Mouse (Mus musculus) layer of hippocampus, adult 8-10 months (tissue): ENCODE measurements around the gene Foxi2. TPM values are rescaled to one million over a fixed set of nuclear protein-coding genes. Genes with fewer than 3 reads are reported as not detected.

Source experiments
- DNase-seq, 2 experiments: peaks; one replicate each; pipeline ENCODE4 v3.0.0; 2022; ENCODE audit warnings: low spot score in 2 of 2
- total RNA-seq, 4 experiments: library from RNA; stranded (reverse); gene quantifications; 2 replicates each; pipeline ENCODE4 v1.2.4; 2022

Foxi2 gene
- total RNA-seq: not detected

- DNase-seq: no peak
Measured at GRCm38 (mm10) chr7:135410237-135410965, at the start of gene Foxi2. Gene Foxi2 (plus strand): TSS chr7:135410308.

GRCm38 (mm10) chr7:135364606-135365005, 45.5 kb upstream of the Foxi2 start:
- no peak for DNase-seq

- DNase-seq: peak in 1 of 2 experiments; percentile 12
Measured at GRCm38 (mm10) chr7:135376048-135376447, 34.1 kb upstream of the Foxi2 start.

- DNase-seq: no peak
Measured at GRCm38 (mm10) chr7:135376932-135377331, 33.2 kb upstream of the Foxi2 start.

- DNase-seq: no peak
Measured at GRCm38 (mm10) chr7:135378331-135378730, 31.8 kb upstream of the Foxi2 start.

- no peak for DNase-seq
Measured at GRCm38 (mm10) chr7:135389039-135389438, 21.1 kb upstream of the Foxi2 start.

- no peak for DNase-seq
Measured at GRCm38 (mm10) chr7:135392949-135393542, 17.1 kb upstream of the Foxi2 start.

- DNase-seq: no peak
Measured at GRCm38 (mm10) chr7:135394436-135394835, 15.7 kb upstream of the Foxi2 start.

- no peak for DNase-seq
Measured at GRCm38 (mm10) chr7:135395242-135395641, 14.9 kb upstream of the Foxi2 start.

- DNase-seq: no peak
Measured at GRCm38 (mm10) chr7:135397096-135397495, 13.0 kb upstream of the Foxi2 start.

- no peak for DNase-seq
Measured at GRCm38 (mm10) chr7:135397874-135398273, 12.2 kb upstream of the Foxi2 start.

- DNase-seq: peak; percentile 53 to 80
Measured at GRCm38 (mm10) chr7:135403416-135403815, 6.7 kb upstream of the Foxi2 start.

- no peak for DNase-seq
Measured at GRCm38 (mm10) chr7:135406761-135407160, 3.3 kb upstream of the Foxi2 start.

GRCm38 (mm10) chr7:135408501-135408900, 1.6 kb upstream of the Foxi2 start:
- no peak for DNase-seq

GRCm38 (mm10) chr7:135412357-135412756, 2.2 kb downstream of the Foxi2 start:
- DNase-seq: no peak

- no peak for DNase-seq
Measured at GRCm38 (mm10) chr7:135428840-135429239, 18.7 kb downstream of the Foxi2 start.

- DNase-seq: no peak
Measured at GRCm38 (mm10) chr7:135430903-135431302, 20.8 kb downstream of the Foxi2 start.

- DNase-seq: no peak
Measured at GRCm38 (mm10) chr7:135443903-135444302, 33.8 kb downstream of the Foxi2 start.

GRCm38 (mm10) chr7:135451340-135451739, 41.2 kb downstream of the Foxi2 start:
- no peak for DNase-seq

GRCm38 (mm10) chr7:135452366-135452765, 42.3 kb downstream of the Foxi2 start:
- DNase-seq: no peak

- no peak for DNase-seq
Measured at GRCm38 (mm10) chr7:135453690-135454089, 43.6 kb downstream of the Foxi2 start.
